Mouse (Mus musculus) embryonic facial prominence, embryonic 10.5 days (tissue): ENCODE measurements around the gene Acad8. TPM values are rescaled to one million over a fixed set of nuclear protein-coding genes. Genes with fewer than 3 reads are reported as not detected.

Experiments used
- polyA plus RNA-seq: library from polyadenylated mRNA; unstranded; fragments of >200 nt; fragmentation: Nextera tagmentation; extraction: Ambion mirVana; gene quantifications from 2 replicates; pipeline ENCODE4 v1.2.1, GENCODE M21; 2016

Gene Acad8
- polyA plus RNA-seq, 1 experiment from 2014 or later: 45.8 TPM

Other genes with a start within 250 kb of the Acad8 start
- gene Glb1l2, start 193.1 kb downstream of the Acad8 start, polyA plus RNA-seq: 4.5 and 4.6 TPM in 2 replicates
- gene Glb1l3, start 138.7 kb downstream of the Acad8 start, polyA plus RNA-seq: not detected in 2 replicates
- not detected in 2 replicates for gene Gm1110, start 76.5 kb downstream of the Acad8 start, polyA plus RNA-seq
- gene Thyn1, start 144 bp upstream of the Acad8 start, polyA plus RNA-seq: 173 and 176 TPM in 2 replicates
- gene Vps26b, start 30.5 kb upstream of the Acad8 start, polyA plus RNA-seq: 36.2 and 37.4 TPM in 2 replicates
- 38.1 and 42.2 TPM in 2 replicates for gene Ncapd3, start 30.6 kb upstream of the Acad8 start, polyA plus RNA-seq
- gene Jam3, start 155.9 kb upstream of the Acad8 start, polyA plus RNA-seq: 100 and 111 TPM in 2 replicates